Mouse (Mus musculus) right cerebral cortex, adult 18-20 months (tissue): ENCODE measurements around the gene Trim59.

Experiments used
- DNase-seq: peaks from one replicate; pipeline ENCODE4 v3.0.0; 2022; ENCODE audit warnings: mixed read lengths

The Trim59 gene

DNA sequence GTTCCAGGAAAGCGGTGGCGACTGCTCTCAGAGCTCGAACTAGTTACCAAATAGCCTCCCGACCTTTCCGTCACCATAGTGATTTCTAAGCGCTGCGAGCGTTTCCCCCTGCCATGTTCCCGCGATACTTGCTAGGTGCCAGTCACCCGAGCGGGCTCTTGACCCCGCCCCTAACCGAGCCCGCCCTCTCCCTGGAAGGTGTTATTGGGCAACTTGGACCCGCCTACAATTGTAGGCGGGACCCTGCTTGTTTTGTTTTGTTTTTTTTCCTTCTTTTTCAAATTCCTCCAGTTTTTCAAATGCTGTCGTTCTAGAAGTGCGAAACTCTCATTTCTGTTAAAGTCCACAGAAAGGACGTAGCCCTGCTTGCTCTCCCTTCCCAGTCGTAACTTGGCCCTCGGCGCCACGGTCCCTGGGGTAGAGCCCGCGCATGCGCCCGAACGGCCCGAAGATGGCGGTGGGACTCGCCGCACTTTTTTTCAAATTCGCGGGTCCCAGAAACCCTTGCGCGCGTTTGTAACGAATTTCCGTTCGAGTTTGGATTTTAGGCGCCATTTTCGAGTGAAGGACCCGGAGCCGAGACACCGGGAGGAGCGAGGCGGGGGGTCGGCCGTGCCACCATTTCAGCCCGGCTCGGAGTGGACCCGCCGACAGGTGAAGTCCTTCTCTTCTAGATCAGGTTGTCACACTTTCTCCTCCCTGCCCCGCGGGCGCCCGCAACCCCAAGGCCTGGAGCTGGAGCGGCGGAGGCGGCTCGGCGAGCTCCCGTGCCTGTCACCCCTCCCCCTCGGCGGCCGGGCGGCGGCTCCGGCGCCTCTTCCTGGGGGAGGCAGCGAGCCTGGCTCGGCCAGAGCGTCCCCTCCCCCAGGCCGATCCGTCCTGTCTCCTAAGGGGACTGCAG lies 39.9 kb downstream of the Trim59 start, which contains the start of the genes Ift80 and Smc4:
Gene Ift80, minus strand, starts transcription at position 134 of the 901 bp plus-strand sequence.
Gene Smc4, plus strand, starts transcription at position 302 of the 901 bp plus-strand sequence.
- peak; percentile 94 for DNase-seq

DNA sequence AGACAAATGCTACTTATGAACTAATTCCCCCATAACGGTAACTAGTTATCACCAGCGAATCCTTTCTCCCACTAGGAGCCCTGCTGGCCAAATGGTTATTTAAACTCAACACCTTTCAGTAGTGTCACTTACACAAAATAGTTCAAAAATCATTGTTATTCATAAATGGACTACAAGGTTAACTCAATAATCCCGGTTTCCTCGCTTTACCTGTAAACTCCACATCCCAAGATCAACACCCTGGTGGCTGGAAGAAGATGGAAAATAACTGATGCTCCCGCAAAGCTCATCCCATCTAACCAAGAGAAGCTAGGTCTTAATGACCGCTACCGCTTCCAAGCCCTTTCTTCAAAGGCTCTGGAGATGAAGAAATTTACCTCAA lies 40.5 kb downstream of the Trim59 start:
- DNase-seq, result no peak

DNA sequence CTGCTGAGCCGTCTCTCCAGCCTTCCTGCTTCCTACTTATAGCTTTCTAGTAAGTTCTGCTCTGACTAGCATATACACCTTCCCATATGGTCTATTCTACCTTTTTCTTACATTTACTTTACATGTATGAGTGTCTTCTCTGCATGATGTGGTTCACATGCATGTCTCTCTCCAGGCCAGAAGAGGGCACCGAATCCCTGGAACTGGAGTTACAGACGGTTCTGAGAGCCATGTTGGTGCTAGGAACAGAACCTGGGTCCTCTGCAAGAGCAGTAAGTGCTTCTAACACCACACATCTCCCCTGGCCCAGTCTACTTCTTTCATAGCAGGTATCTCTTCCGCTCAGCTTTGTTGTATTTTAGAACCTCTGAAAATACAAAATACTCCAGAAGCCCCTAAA lies 41.8 kb downstream of the Trim59 start:
- DNase-seq, result no peak

DNA sequence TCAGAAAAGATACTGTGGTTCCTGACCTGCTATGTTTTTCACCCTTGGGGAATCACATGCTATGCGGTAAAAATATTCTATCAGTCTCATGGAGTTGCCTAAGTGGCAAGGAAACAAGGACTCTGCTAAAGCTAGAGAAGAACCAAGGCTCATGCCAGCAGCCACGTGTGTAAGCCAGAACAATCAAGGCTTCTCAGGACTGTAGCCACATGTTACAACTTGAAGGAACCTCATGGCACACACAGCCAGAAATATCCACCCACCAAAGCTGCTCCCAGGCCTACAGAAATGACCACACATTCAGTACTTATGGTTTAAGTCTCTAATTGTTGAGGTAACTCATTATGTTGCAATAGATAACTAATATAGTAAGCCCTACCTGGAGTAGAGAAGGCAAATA lies 58.0 kb downstream of the Trim59 start:
- no peak for DNase-seq
